Mouse (Mus musculus): ENCODE data around the gene Srp54c.
"Not testable (repeated sequence)": the region's sequence is repeated elsewhere in the genome, so short reads cannot be mapped to it uniquely, and the experiment has no call there.

The Srp54c gene

GRCm38 (mm10) chr12:55229626-55230519 lies at the start of gene Srp54c:
Gene Srp54c (plus strand): TSS chr12:55230168.
- not testable (repeated sequence) for DNase-seq (ENCODE audit: low spot score in 2 of 2)

DNA sequence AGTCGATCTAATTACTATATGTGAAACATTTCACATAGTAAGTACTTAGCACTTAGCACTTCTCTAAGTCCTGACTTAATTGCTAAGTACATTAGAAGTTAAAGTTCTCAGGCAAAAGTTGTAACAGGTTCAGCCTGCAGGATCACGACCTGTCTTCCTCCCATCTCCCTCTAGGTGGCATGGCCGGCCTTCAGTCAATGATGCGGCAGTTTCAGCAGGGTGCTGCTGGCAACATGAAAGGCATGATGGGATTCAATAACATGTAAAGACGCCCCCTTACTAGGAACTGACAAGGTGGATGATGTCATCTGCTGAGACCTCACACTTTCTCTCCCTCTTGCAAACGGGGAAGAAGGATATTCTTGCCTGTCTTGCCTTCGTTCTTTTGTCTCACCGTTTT lies 42.3 kb upstream of the Srp54c start:
- not testable (repeated sequence) for DNase-seq (ENCODE audit: low spot score in 2 of 2)

GRCm38 (mm10) chr12:55189127-55189526 lies 40.8 kb upstream of the Srp54c start:
- DNase-seq (ENCODE audit: low spot score in 2 of 2) = not testable (repeated sequence)

DNA sequence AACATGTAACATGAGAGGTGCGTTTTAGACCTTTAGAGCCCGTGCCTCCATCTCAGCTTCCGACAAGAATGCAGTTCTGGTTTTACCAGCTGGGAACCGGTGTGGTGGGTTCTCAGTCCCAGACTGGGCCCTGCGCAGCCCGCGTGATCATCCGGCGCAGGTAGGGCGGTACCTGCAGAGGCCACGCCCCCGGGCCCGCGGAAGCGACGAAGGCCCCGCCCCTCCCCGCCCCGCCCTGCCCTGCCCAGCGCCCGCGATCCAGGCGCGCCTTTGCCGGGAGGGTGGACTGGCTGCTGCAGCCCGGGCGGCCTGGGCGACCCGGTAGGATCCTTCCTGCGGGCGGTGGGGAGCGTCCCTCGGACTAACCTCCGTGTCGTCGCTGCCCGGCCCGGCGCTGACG lies 30.7 kb upstream of the Srp54c start, which contains the start of gene 1700047I17Rik2:
Gene 1700047I17Rik2, plus strand, starts transcription at position 287 of the 400 bp plus-strand sequence.
- DNase-seq (ENCODE audit: low spot score in 2 of 2) = not testable (repeated sequence)

- not testable (repeated sequence) for DNase-seq (ENCODE audit: low spot score in 2 of 2)
Measured at GRCm38 (mm10) chr12:55199799-55200198, 30.2 kb upstream of the Srp54c start.

- DNase-seq (ENCODE audit: low spot score in 2 of 2) = not testable (repeated sequence)
Measured at GRCm38 (mm10) chr12:55212944-55213343, 17.0 kb upstream of the Srp54c start.

- DNase-seq (ENCODE audit: low spot score in 2 of 2) = peak in 1 of 2 experiments; percentile 0
Measured at GRCm38 (mm10) chr12:55230520-55230861, 523 bp downstream of the Srp54c start.

- DNase-seq (ENCODE audit: low spot score in 2 of 2) = not testable (repeated sequence)
Measured at GRCm38 (mm10) chr12:55242243-55242642, 12.3 kb downstream of the Srp54c start.

- DNase-seq (ENCODE audit: low spot score in 2 of 2) = not testable (repeated sequence)
Measured at GRCm38 (mm10) chr12:55261950-55262349, 32.0 kb downstream of the Srp54c start.

GRCm38 (mm10) chr12:55263385-55263784 lies 33.4 kb downstream of the Srp54c start:
- DNase-seq (ENCODE audit: low spot score in 2 of 2) = not testable (repeated sequence)

DNA sequence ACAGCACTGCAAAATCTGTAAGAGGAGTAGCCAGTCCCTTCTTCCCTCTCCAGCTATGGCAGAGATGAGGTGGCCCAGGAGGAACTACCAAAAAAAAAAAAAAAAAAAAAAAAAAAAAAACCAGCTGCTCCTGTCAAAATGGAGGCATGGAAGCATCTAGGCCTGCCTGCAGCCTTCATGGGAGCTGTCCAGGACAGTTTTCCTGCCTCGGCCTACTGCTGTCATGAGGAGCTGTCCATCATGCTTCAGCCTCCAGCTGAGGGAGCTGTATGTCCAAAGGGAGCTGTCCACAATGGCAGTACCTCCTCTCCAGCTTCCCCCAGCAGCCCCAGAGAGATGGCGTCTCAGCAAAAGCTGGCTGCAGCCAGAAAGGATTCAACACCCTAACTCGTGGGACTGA lies 42.3 kb downstream of the Srp54c start:
- DNase-seq (ENCODE audit: low spot score in 2 of 2) = no peak

GRCm38 (mm10) chr12:55277583-55277982 lies 47.6 kb downstream of the Srp54c start:
- not testable (repeated sequence) for DNase-seq (ENCODE audit: low spot score in 2 of 2)

DNA sequence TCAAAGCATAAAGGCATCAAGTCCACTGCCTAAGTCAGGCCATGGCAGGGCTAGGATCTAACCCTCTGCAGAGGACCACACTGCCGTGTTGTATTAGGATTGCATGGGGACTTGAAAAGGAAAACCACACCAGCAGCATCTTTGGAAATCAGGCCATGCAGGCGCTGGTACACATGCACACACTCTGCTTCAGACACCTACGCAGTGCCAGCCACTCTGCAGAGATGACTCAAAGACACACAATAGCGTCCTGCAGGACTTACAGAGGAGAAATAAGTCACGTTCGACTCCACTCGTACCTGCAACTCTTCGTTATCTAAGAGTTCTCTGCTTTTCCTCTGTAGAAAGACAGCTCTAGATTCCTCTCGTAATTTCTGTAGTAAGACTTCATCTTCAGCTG lies 68.1 kb downstream of the Srp54c start:
- no peak for DNase-seq (ENCODE audit: low spot score in 2 of 2)

DNA sequence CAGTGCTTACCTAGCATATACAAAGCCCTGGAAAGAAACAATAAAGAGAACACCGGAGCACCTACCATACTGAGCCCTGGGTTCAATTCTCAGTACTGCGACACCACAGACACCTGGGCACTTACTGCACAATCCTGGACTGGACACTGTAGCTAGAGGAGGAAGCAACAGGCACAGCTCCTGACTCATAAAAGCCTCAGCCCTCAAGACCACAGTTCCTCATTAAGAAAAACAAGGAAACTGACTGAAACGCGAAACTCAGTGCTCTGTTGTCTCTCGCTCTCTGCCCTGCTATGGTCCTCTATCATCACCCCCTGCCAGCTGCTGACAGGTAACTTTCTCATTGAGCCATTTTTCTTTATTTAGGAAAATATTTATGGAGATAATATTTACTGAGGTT lies 69.4 kb downstream of the Srp54c start, which contains the start of gene 1110008L16Rik:
Gene 1110008L16Rik, plus strand, starts transcription at position 242 of the 400 bp plus-strand sequence.
- DNase-seq (ENCODE audit: low spot score in 2 of 2) = no peak

- DNase-seq (ENCODE audit: low spot score in 2 of 2) = no peak
Measured at GRCm38 (mm10) chr12:55300820-55301351, 70.9 kb downstream of the Srp54c start.

DNA sequence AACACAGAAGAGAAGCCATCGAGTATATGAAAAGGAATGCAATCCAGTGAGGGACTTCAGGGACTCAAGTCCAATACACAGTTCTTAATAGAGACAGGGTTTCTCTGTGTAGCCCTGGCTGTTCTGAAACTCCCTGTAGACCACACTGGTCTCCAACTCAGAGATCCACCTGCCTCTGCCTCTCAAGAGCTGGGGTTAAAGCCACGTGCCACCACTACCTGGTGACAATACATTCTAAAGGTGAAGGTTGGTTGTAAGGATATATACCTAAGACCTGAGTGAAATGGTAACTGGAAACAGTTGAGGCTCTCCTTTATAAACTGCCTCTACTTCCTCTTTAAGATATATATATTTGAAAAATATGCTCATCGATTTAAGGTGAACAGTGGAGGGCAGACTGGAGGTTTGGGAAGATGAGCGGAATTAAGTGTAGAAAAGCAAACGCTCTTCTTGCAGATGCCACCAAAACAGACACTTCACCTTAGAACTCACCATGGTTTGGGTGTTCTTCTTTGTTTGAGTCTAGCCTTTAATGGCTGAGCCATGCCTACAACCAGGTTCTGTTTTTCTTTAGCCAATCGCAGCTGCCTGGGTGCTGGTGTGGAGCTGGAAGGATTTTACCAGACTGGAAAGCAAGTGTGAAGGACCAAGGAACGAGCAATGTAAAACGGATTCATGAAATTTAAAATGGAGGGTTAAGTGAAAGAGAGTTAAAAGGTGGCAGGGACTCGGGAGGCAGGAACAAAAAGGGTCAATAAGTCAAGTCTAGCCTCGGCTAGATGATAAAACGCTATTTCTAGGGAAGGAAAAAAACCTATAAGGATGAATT lies 71.7 kb downstream of the Srp54c start:
- no peak for DNase-seq (ENCODE audit: low spot score in 2 of 2)

DNA sequence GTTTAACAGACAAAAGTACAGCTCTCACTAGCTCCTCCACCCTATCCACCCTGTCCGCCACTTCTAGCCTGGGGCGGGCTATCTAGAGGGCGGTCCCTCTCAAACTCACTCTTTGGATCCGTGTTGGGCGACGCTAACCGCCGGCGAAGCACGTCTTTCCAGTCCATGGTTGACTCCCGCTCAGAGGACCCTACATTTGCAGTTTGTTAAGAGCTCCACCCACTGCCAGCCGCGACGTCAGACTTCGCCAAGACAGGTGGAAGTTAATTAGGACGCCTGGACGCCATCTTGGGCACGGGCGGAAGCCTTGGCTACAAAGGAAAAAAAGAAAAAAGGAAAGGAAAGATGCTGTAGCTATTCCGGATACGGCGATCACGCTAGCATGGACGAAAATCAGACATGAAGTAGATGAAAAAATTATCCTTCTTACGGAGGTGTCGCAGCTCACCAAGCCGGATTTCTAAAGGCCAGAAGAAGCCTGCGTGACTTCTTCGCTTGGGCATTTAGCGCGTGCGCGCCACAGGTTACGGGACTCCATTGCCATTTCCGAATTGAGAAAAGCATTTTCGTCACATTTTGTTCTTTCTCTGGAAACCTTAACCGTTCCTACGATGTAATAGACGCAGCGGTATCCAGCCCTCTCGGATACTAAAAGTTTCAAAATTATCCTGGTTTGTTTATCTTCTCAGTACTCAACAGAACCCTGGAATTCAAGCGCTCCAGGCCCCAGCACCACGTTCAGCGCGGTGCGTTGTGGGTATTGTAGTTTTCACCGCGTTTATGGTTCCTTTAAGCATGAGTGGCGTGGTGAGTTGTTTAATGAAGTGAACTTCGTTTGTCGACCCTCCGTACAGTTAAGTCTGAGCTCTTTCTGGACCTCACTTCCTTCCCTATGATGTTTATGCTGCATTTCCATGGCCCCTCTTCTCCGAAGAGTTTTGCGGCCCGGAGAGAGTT lies 72.8 kb downstream of the Srp54c start, which contains the start of gene Ppp2r3c:
Gene Ppp2r3c, minus strand, starts transcription at position 514 of the 957 bp plus-strand sequence.
- peak; percentile 87 to 93 for DNase-seq (ENCODE audit: low spot score in 2 of 2)

GRCm38 (mm10) chr12:55306371-55306770 lies 76.4 kb downstream of the Srp54c start:
- no peak for DNase-seq (ENCODE audit: low spot score in 2 of 2)

DNA sequence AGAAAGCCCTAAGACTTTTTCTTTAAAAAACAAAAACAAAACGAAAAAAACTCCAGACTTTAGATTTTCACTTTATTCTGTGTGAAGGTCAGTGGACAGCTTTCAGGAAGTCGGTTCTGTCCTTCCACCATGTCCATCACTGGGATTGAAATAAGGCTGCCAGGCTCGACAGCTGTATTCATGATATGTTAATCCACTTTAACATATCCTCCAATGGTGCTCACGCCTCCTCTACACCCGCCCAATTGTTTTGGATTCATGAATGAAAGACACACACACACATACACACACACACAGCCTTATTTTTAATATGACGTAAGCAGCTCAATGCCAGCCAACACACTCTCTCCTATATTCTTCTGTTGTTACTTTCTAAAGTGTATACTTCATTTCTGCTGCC lies 77.6 kb downstream of the Srp54c start:
- DNase-seq (ENCODE audit: low spot score in 2 of 2) = no peak

- no peak for DNase-seq (ENCODE audit: low spot score in 2 of 2)
Measured at GRCm38 (mm10) chr12:55308731-55309130, 78.8 kb downstream of the Srp54c start.

GRCm38 (mm10) chr12:55309501-55309900 lies 79.5 kb downstream of the Srp54c start:
- DNase-seq (ENCODE audit: low spot score in 2 of 2) = no peak

Data from heart, adult 9 months (tissue).